Mouse (Mus musculus) Patski (cell line): ENCODE measurements around the gene Vmn2r58. TPM values are rescaled to one million over a fixed set of nuclear protein-coding genes. Genes with fewer than 3 reads are reported as not detected.
"Not testable (repeated sequence)": the region's sequence is repeated elsewhere in the genome, so short reads cannot be mapped to it uniquely, and the experiment has no call there.

Source experiments
- ATAC-seq: fragments of 100-300 bp; one replicate; pipeline ENCODE4 v1.8.0; 2021
- CTCF ChIA-PET: fragments of 350-600 bp; sonication (Branson Sonifier 250); formaldehyde crosslinking; loops from one replicate; lab custom pipeline; 2022; ENCODE audit warnings: inconsistent platforms; lab: Charles Lee
- POLR2A ChIA-PET: fragments of 350-600 bp; sonication (Branson Sonifier 250); formaldehyde crosslinking; loops from one replicate; lab custom pipeline; 2022; ENCODE audit warnings: antibody characterized with exemption, inconsistent platforms; lab: Charles Lee
- DNase-seq: peaks from one replicate; pipeline ENCODE4 v3.0.0-alpha.2; 2011; ENCODE audit warnings: low read depth, low spot score
- H3K27me3 ChIP-seq: fragments of 371-371 bp; one replicate; pipeline ENCODE4 v1.5.1; 2021
- in situ Hi-C: fragments of 300-500 bp; cut with MboI; formaldehyde crosslinking; loops from 3 replicates; pipeline ENCODE4 v1.11.1; 2018; ENCODE audit warnings: low pct_unique_long_range_greater_than_20kb, mixed read lengths
- polyA plus RNA-seq: library from polyadenylated mRNA; unstranded; gene quantifications from one replicate; pipeline ENCODE4 v1.2.3, GENCODE M21; 2021

The Vmn2r58 gene
- not detected for polyA plus RNA-seq

- ATAC-seq, H3K27me3 ChIP-seq, POLR2A ChIA-PET, in situ Hi-C loops, CTCF ChIA-PET, DNase-seq: not testable (repeated sequence)
These were observed at the start of gene Vmn2r58 for GRCm38 (mm10) chr7:41872612-41873011. Gene Vmn2r58, minus strand, starts transcription at chr7:41872712.

Other genes starting within 250 kb of the Vmn2r58 start
- 12.3 TPM for gene Zfp788, start 239.5 kb downstream of the Vmn2r58 start, polyA plus RNA-seq
- gene Vmn2r59, start 186.3 kb upstream of the Vmn2r58 start, polyA plus RNA-seq: not detected
- gene Vmn2r60, start 235.1 kb upstream of the Vmn2r58 start, polyA plus RNA-seq: under 0.01 TPM